Mouse (Mus musculus) colon, adult 2 months (tissue): ENCODE results near the gene Gins3. TPM values are rescaled to one million over a fixed set of nuclear protein-coding genes. Genes with fewer than 3 reads are reported as not detected.

ENCODE experiments used
- polyA plus RNA-seq: library from polyadenylated mRNA; depleted of rRNA; stranded (reverse); fragments of >200 nt; gene quantifications from 2 replicates; pipeline ENCODE4 v1.2.3, GENCODE M21; 2012; rRNA removed

Gins3 gene
- 0.97 and 1.3 TPM in 2 replicates for polyA plus RNA-seq

GRCm38 (mm10) chr8:95633262-95634062 lies at the start of gene Gins3:
Gene Gins3, plus strand, starts transcription at chr8:95633453.

GRCm38 (mm10) chr8:95676631-95677030 lies 43.4 kb downstream of the Gins3 start, which contains the start of gene Ndrg4:
Gene Ndrg4, plus strand, starts transcription at chr8:95676980.

Other genes with a start within 250 kb of the Gins3 start
- gene Cfap20, start 198.6 kb upstream of the Gins3 start, polyA plus RNA-seq, result 39.2 and 55.8 TPM in 2 replicates
- 9.8 and 10.3 TPM in 2 replicates for gene Csnk2a2, start 143.4 kb upstream of the Gins3 start, polyA plus RNA-seq
- gene Ccdc113, start 99.4 kb upstream of the Gins3 start, polyA plus RNA-seq, result not detected in 2 replicates
- not detected in 2 replicates for gene Prss54, start 57.1 kb upstream of the Gins3 start, polyA plus RNA-seq
- 41.0 and 44.7 TPM in 2 replicates for gene Ndrg4, start 43.5 kb downstream of the Gins3 start, polyA plus RNA-seq
- 10.4 and 11.7 TPM in 2 replicates for gene Setd6, start 82.4 kb downstream of the Gins3 start, polyA plus RNA-seq
- 70.0 and 73.8 TPM in 2 replicates for gene Cnot1, start 174.0 kb downstream of the Gins3 start, polyA plus RNA-seq
- gene Sap18b, start 191.9 kb downstream of the Gins3 start, polyA plus RNA-seq, result 26.0 and 43.5 TPM in 2 replicates
- gene Slc38a7, start 220.1 kb downstream of the Gins3 start, polyA plus RNA-seq, result 18.0 and 23.0 TPM in 2 replicates